Mouse (Mus musculus): ENCODE data around the gene Ostm1. TPM values are rescaled to one million over a fixed set of nuclear protein-coding genes. Genes with fewer than 3 reads are reported as not detected.

Ostm1 gene
- polyA plus RNA-seq (2012; ENCODE audit: insufficient read depth, insufficient read length, low replicate concordance, missing spikeins): not detected in 2 replicates

DNA sequence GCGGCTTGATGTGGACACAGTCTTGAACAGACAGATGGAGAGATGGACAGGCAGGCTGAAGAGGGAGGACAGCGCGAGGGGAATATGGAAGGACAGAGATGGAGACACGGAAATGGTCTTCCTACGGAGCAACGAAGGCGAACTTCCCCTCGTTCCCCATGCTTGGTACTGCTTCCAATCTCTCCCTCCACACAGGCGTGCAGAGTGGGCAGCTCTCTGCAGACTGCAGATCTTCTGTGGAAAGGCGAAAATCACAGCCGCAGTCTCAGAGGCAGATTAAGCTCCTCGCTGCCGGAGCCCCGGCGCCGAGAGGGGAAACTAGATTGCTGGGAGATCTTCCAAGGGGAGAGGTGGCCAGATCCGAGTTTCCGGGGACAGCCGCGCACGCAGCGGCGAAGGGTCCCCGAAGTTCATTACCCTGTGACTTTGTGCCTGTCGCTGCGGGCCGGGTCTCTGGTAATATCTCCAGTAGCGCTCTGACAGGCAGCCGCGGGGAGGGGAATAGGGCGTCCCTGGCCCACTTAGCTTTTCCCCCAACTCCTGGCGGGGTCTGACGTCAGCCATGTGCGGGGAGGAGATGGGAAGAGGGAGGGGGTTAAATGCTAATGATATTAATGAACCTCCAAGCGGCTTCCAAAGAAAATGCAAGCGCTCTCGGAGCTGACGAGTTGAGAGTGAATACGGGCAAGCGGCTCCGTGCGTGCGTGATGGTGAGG, at the start of gene Ostm1, which contains the start of gene Nr2e1:
TSS of gene Ostm1 (plus strand) at position 666 of the 716 bp plus-strand sequence.
TSS of gene Nr2e1 (minus strand) at position 476 of the 716 bp plus-strand sequence.
- TF ChIP-seq CTCF (IDR thresholded peaks at IDR 0.05; ENCODE audit: insufficient read depth, low read depth, low read length): peak; percentile 37; the same call in 1 of the 2 replicates
- no peak for TF ChIP-seq POLR2A (IDR thresholded peaks at IDR 0.05; ENCODE audit: insufficient read depth, low read depth, low read length)
- peaks cover 26% of the 10 kb centered on the region for H3K4me1 ChIP-seq (ENCODE audit: control insufficient read depth, insufficient read depth, low read length)
- H3K4me3 ChIP-seq (ENCODE audit: insufficient read depth, low read depth, low read length): peak within 1 kb of the TSS; percentile 34
- 1% methylated on average over 43 of the region's 43 CpGs for WGBS
- H3K27ac ChIP-seq (ENCODE audit: insufficient read depth, low read depth, low read length): no peak within 1 kb of the TSS

DNA sequence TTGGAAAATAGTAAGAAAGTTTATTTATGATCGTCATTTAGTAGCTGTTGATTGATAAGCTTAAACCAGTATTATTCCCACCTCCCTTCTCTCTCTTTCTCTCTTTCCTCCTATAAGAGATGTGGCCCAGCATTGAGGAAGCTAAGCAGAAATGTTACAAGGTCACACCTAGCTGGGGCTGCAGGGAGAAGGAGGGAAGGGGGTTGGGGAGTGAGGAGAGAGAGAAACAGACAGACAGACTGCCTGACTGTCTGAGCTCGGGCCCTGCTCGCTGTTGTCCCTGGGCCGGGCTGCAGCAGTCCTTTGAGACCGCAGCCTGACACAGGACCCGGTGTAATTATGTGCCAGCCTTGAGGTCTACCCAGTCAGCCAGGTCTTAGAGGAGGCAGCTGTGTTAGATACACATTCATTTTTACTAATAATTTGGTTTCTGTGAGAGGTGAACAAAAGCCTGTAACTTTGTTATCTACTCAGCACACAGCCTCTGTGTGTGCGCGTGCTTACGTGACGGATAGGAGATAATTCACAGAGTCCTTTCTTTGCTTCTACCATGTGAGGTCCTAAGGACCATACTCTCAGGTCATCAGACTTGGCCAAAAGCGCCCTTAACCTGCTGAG, 49.7 kb upstream of the Ostm1 start:
- TF ChIP-seq POLR2A (IDR thresholded peaks at IDR 0.05; ENCODE audit: insufficient read depth, low read depth, low read length): no peak
- no peak for TF ChIP-seq CTCF (IDR thresholded peaks at IDR 0.05; ENCODE audit: insufficient read depth, low read depth, low read length)
- 88% methylated on average over 11 of the region's 11 CpGs for WGBS
- no peak overlapping the region for H3K27ac ChIP-seq (ENCODE audit: insufficient read depth, low read depth, low read length)
- H3K4me3 ChIP-seq (ENCODE audit: insufficient read depth, low read depth, low read length): no peak overlapping the region
- 0 out of 2 replicates have a peak, but pooled peaks cover 3% of the 10 kb centered on the region for H3K4me1 ChIP-seq (ENCODE audit: control insufficient read depth, insufficient read depth, low read length)

DNA sequence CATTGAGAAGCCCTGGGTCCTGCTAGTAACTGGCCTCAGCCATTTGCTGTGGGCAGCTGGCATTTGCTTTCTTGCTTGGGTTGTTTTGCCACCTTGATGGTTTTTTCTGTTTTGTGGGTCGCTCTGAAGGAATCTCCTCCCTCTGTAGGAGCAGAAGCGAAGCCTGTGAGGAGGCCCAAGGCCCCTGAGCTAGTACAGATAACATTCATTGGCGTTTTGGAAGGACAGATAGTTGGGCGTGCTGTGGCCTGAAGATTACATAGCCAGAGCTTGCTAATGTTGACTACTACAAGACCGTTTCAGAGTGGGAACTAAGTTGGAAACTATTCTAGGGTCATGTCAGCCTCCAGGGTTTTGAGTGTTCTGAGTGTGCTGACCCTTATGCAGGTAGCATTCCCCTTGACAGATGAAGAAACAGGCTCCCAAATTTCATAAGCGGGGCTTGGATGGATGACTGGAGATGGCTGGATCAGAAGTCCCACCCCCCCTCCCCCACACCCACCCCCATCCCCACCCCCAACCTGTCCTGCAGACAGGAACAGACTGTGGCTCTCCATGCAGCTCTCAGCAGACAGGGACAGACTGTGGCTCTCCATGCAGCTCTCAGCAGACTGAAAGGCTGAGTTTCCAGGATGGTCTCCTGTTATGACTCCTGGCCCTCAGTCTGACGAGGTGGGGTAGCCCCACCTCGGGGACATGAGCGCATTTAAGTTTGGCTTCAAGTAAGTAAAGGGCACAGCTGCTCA, 45.9 kb upstream of the Ostm1 start:
- TF ChIP-seq CTCF (IDR thresholded peaks at IDR 0.05; ENCODE audit: insufficient read depth, low read depth, low read length) (no peak), POLR2A (IDR thresholded peaks at IDR 0.05; ENCODE audit: insufficient read depth, low read depth, low read length) (no peak)
- H3K4me3 ChIP-seq (ENCODE audit: insufficient read depth, low read depth, low read length): no peak overlapping the region
- no peaks in the 10 kb centered on the region for H3K4me1 ChIP-seq (ENCODE audit: control insufficient read depth, insufficient read depth, low read length)
- no peak overlapping the region for H3K27ac ChIP-seq (ENCODE audit: insufficient read depth, low read depth, low read length)
- WGBS: 90% methylated on average over 9 of the region's 9 CpGs

GRCm38 (mm10) chr10:42545707-42546503, 37.7 kb upstream of the Ostm1 start:
- no peak overlapping the region for H3K27ac ChIP-seq (ENCODE audit: insufficient read depth, low read depth, low read length)
- no peak overlapping the region for H3K4me3 ChIP-seq (ENCODE audit: insufficient read depth, low read depth, low read length)
- TF ChIP-seq CTCF (IDR thresholded peaks at IDR 0.05; ENCODE audit: insufficient read depth, low read depth, low read length) (no peak), POLR2A (IDR thresholded peaks at IDR 0.05; ENCODE audit: insufficient read depth, low read depth, low read length) (no peak)
- 89% methylated on average over 6 of the region's 6 CpGs for WGBS
- no peaks in the 10 kb centered on the region for H3K4me1 ChIP-seq (ENCODE audit: control insufficient read depth, insufficient read depth, low read length)

- 93% methylated on average over 3 of the region's 3 CpGs for WGBS
- TF ChIP-seq POLR2A (IDR thresholded peaks at IDR 0.05; ENCODE audit: insufficient read depth, low read depth, low read length) (no peak), CTCF (IDR thresholded peaks at IDR 0.05; ENCODE audit: insufficient read depth, low read depth, low read length) (no peak)
- Histone ChIP-seq H3K4me3 (ENCODE audit: insufficient read depth, low read depth, low read length) (no peak overlapping the region), H3K27ac (ENCODE audit: insufficient read depth, low read depth, low read length) (no peak overlapping the region), H3K4me1 (ENCODE audit: control insufficient read depth, insufficient read depth, low read length) (no peaks in the 10 kb centered on the region)
These were observed 37.1 kb upstream of the Ostm1 start for GRCm38 (mm10) chr10:42546507-42546906.

GRCm38 (mm10) chr10:42559581-42560200, 23.9 kb upstream of the Ostm1 start:
- Histone ChIP-seq H3K4me3 (ENCODE audit: insufficient read depth, low read depth, low read length) (no peak overlapping the region), H3K4me1 (ENCODE audit: control insufficient read depth, insufficient read depth, low read length) (no peaks in the 10 kb centered on the region), H3K27ac (ENCODE audit: insufficient read depth, low read depth, low read length) (no peak overlapping the region)
- WGBS: 89% methylated on average over 5 of the region's 5 CpGs
- TF ChIP-seq POLR2A (IDR thresholded peaks at IDR 0.05; ENCODE audit: insufficient read depth, low read depth, low read length): no peak
- no peak for TF ChIP-seq CTCF (IDR thresholded peaks at IDR 0.05; ENCODE audit: insufficient read depth, low read depth, low read length)

DNA sequence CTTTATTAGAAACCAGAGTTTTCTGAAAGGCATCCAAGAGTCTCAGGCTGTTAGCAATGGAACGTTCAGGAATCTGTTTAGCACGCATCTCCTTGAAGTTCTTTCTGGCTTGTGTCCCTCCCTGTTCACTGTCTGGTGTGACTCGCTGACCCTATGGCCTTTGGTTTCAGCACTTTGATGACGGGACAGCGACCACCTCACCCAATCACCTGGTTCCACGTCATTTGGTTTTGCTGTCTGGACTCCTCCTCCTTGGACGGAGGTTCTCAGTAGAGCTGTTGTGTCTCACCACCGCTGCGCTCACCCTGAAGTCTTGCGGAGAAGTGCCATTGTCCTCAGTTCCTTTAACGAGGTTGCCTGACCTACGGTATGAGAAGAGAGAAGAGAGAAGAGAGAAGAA, 21.4 kb upstream of the Ostm1 start:
- 36% methylated on average over 12 of the region's 12 CpGs for WGBS
- TF ChIP-seq POLR2A (IDR thresholded peaks at IDR 0.05; ENCODE audit: insufficient read depth, low read depth, low read length) (no peak), CTCF (IDR thresholded peaks at IDR 0.05; ENCODE audit: insufficient read depth, low read depth, low read length) (no peak)
- Histone ChIP-seq H3K4me3 (ENCODE audit: insufficient read depth, low read depth, low read length) (no peak overlapping the region), H3K4me1 (ENCODE audit: control insufficient read depth, insufficient read depth, low read length) (no peaks in the 10 kb centered on the region), H3K27ac (ENCODE audit: insufficient read depth, low read depth, low read length) (no peak overlapping the region)

GRCm38 (mm10) chr10:42572567-42572966, 11.1 kb upstream of the Ostm1 start:
- no peak for TF ChIP-seq POLR2A (IDR thresholded peaks at IDR 0.05; ENCODE audit: insufficient read depth, low read depth, low read length)
- TF ChIP-seq CTCF (IDR thresholded peaks at IDR 0.05; ENCODE audit: insufficient read depth, low read depth, low read length): no peak
- peaks cover 7% of the 10 kb centered on the region; the same call in 1 of the 2 replicates for H3K4me1 ChIP-seq (ENCODE audit: control insufficient read depth, insufficient read depth, low read length)
- WGBS: 17% methylated on average over 20 of the region's 20 CpGs
- no peak overlapping the region for H3K4me3 ChIP-seq (ENCODE audit: insufficient read depth, low read depth, low read length)
- no peak overlapping the region for H3K27ac ChIP-seq (ENCODE audit: insufficient read depth, low read depth, low read length)
